Mouse (Mus musculus): ENCODE results near the gene Folr1.

Gene Folr1

DNA sequence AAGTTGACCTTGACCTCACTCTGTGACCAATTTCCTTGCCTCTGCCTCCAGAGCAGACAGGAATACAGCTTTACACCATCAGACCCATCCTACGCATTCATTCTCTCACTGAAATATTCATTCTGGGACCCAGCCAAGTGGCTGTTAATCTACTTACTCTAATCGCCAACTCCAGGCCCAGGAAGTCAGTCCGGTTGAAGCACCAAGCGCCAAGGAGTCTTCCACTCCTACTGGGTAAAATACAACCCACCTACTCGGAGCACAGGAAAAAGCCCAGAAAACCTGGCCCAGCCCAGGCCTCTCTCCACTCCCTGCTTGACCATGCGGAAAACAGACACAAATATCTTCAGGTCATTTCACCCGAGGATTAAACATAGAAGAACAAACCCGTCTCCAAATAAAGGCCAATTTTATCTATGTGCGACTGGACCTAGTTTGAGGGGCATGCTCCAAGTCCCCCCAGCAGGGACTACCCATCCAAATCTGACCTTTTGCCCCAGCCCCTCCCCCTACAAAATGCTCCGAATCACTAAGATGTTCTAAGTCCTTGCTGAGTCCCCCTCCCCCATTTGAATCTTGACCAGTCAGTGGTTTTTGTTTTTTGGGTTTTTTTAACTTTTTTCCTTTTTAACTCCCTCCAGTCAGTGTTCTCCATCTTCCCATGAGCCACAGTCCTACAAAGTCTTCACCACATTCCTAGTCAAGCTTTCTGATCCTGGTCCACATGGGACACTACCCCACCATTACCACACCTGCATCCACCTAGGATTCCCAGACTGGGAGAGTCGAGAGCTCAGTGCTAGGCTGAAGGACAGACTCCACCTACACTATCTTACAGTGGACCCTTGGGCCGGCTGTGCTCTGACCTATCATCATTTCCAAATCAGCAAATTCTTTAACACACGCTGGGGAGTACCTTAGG, 2.1 kb downstream of the Folr1 start:
- DNase-seq (ENCODE audit: low read depth, low spot score): peak; percentile 64

DNA sequence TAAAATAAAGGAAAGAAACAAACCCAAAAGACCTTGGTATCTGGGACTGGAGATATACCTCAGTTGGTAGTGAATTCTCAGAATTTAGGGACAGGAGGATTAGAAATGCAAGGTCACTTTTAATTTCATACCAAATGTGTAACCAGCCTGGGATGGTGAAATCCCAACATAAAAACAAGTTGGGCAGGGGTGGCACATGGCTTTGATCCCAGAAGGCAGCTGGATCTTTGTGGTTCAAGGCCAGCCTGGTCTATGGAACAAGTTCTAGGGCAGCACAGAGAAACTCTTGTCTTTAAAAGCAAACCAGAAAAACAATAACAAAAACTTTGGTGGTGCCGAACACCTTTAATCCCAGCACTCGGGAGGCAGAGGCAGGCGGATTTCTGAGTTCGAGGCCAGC, 3.1 kb downstream of the Folr1 start:
- DNase-seq (ENCODE audit: low read depth, low spot score): no peak

DNA sequence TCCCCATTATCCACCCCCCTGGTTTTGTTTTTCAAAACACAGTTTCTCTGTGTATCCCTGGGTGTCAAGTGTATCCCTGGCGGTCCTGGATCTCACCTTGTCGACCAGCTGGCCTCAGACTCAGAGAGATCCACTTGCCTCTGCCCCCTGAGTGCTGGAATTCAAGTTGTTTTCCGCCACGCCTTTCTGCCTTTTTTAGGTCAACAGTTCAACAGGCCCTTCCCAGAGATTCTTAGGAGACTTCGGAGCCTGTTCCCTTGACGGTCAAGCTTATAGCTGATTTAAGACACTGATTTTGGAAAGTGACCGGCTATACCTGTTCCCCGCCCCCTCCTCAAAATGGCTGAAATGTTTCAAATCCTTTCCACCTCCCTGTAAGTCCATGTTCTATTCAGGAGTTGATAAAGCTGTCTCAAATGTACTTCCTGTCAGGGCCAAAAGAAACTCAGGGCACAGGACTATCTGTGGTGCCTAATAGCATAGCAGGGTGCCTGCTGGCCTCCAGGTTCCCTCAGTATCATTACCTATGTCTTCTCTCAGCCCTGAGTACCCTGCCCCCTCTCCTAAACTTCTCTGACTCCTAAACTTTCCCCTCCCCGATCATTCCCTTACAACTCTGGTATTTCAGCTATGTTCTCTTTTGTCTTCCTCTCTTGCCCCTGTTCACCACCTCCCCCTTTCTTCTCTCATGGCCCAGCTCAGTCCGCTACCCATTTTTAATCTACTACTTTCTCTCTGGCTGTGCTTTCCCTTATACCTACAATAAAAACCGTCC, 3.9 kb downstream of the Folr1 start:
- DNase-seq (ENCODE audit: low read depth, low spot score): peak; percentile 82

DNA sequence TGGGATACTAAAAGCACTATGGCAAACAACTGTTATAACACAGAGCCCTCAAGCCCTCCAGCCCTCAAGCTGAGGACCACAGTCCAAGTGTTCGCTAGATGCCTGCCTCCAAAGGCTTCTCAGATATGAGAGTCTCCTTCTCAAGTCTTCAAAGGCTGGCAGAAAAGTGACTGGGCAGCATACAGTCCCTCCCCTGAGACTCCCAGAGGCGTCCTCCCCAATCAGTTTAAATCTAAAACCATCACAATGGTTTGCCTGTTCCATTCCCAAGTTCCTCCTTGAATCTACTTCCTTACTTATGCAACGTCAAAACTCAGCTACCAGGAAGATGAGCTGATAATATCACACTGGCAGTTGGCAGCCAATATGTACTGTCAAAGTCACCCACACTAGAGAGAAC, 7.2 kb downstream of the Folr1 start, which contains the start of gene Anapc15:
TSS of gene Anapc15 (plus strand) at position 301 of the 400 bp plus-strand sequence.
- DNase-seq (ENCODE audit: low read depth, low spot score): no peak

DNA sequence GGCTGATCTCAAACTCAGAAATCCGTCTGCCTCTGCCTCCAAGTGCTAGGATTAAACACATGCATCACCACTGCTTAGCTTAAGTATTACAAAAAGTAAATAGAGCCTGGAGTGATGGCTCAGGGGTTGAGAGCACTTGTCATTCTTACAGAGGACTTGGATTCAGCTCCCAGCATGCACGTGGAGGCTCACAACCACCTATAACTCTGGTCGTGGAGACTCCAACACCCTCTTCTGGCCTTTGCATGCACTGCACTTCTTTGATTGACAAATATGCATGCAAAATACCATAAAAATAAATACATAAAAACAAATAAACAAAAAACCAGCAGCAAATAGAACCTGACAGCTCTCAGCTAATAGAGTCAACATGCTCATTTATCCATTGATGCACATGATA, 8.3 kb downstream of the Folr1 start:
- peak; percentile 47 for DNase-seq (ENCODE audit: low read depth, low spot score)

DNA sequence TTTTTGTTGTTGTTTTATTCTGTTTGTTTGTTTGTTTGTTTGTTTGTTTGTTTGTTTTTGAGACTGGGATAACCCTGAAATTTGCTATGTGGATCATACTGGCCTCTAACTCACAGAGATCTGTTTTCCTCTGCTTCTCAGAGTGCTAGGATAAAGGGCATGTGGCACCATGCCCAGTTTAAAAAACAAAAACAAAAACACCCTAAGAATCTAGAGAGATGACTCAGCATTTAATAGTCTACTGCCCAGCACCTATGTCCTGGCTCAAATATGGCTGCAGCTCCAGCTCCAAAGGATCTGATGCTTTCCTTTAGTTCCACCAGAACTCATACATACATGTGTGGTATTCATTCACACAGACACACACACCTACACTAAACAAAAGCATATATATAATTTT, 9.6 kb downstream of the Folr1 start:
- DNase-seq (ENCODE audit: low read depth, low spot score): no peak

DNA sequence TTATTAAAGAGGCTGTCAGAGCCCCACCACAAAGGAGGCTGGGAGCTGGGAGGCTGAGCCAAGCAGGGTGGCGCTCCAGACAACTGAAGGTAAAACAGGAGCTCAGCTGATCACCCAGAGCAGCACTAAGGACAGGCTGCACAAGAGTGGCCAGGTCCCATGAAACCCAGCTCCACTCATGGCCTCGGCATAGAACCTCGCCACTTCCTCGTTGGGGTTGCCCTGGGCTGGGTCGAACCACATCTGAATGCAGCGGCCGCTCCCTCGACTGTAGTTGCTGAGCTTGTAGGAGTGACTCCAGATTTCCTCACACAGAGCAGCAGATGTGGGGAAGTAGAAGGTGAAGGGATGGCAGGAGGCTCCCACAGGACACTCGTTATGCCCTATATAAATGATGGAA, 12.2 kb downstream of the Folr1 start:
- no peak for DNase-seq (ENCODE audit: low read depth, low spot score)

DNA sequence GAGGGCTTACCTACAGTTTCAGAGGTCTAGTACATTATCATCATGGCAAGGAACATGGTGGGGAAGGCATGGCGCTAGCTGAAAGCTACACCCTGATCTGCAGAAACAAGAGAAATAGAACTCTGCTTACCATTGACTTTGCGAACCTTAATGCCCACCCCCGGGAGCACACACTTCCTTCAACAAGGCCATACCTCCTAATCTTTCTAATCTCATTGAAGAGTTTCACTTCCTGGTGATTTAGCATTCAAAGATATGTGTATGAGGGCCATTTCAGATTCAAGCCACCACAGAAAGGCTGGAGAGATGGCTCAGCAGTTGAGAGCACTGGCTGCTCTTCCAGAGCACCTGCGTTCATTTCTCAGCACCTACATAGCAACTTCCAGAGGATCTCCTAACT, 13.5 kb downstream of the Folr1 start, which contains the start of gene Folr2:
TSS of gene Folr2 (minus strand) at position 101 of the 400 bp plus-strand sequence.
- DNase-seq (ENCODE audit: low read depth, low spot score): no peak

DNA sequence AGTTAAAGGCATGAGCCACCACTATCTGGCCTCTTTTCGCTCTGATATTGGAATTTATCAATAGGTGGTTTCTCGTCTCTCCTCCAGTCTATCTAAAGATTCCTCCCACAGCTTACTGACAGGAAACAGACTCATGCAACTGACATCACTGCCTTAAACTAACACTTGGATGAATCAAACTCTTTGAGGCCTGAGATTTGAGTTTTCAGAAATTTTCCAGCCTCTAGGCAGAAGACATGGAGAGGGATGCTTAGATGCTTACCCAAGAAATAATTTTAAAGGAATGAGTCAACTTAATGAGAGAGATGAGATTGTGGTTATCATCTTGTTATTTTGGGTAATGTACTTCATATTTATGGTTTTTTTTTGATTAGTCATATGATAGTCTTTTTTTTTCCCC, 16.8 kb downstream of the Folr1 start:
- no peak for DNase-seq (ENCODE audit: low read depth, low spot score)

DNA sequence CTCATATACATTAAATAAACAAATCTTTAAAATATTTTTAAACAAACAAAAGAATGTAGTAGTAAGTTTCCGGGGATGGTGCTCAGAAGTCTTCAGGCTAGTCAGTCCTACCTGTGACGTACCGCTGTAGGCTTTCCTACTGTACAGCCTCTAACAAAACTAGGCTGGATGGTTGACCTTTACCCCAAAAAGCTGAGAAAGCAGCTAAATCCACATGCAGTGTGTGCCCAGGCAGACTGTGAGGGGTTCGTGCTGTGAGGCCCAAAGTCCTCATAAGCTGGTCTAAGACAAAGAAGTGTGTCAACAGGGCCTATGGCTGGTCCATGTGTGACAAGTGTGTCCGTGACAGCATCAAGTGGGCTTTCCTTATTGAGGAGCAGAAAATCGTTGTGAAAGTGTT, 17.7 kb downstream of the Folr1 start:
- DNase-seq (ENCODE audit: low read depth, low spot score): no peak

DNA sequence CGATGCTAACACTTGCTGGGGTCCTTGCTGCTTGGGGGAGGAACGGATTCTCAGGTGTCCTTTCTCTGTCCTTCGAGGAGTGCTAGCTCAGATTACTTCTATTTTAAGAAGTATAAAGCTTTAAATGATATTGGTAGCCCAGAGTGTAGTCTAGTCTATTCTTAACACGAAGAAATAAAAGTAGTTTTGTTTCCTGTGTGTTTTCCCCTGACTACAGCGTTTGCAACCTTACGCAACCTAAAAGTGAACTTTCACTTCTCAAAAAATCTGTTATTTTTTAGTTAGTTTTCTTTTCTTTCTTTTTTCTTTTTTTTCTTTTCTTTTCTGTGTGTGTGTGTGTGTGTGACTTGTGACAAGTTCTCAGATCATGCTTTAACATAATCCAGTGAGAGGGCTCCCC, 18.9 kb downstream of the Folr1 start:
- DNase-seq (ENCODE audit: low read depth, low spot score): no peak

DNA sequence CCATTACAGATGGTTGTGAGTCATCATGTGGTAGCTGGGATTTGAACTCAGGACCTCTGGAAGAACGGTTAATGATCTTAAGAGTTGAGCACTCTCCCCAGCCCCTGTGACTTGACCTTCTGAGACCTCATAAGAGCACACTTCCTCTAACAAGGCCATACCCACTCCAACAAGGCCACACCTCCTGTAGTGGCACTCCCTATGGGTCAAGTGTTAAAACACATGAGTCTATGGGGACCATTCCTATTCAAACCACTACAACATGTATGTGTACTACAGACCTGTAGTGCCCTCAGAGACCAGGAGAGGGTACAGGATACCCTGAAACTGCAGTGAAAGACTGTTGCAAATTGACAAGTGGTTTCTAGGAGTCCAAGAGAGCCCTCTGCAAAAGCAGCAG, 22.7 kb downstream of the Folr1 start:
- peak; percentile 39 for DNase-seq (ENCODE audit: low read depth, low spot score)

DNA sequence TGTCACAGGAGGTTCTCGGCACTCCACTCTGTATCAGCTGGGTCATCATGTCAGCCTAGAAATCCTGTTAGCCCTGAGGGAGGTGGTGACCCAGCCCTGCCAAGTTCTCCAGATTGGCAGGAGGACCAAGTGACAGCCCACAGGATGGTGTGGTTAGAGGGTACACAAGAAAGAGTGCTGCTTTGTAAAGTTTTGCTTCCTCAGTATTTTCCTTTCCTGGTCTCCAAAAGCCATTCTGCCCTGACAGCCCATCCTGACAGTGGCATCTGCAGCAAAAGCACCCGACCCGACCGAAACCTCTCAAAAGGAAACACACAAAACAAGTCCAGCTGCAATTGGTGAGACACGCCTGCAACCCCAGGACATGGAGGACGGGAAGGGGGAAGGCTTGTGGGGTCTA, 26.4 kb downstream of the Folr1 start:
- DNase-seq (ENCODE audit: low read depth, low spot score): no peak

DNA sequence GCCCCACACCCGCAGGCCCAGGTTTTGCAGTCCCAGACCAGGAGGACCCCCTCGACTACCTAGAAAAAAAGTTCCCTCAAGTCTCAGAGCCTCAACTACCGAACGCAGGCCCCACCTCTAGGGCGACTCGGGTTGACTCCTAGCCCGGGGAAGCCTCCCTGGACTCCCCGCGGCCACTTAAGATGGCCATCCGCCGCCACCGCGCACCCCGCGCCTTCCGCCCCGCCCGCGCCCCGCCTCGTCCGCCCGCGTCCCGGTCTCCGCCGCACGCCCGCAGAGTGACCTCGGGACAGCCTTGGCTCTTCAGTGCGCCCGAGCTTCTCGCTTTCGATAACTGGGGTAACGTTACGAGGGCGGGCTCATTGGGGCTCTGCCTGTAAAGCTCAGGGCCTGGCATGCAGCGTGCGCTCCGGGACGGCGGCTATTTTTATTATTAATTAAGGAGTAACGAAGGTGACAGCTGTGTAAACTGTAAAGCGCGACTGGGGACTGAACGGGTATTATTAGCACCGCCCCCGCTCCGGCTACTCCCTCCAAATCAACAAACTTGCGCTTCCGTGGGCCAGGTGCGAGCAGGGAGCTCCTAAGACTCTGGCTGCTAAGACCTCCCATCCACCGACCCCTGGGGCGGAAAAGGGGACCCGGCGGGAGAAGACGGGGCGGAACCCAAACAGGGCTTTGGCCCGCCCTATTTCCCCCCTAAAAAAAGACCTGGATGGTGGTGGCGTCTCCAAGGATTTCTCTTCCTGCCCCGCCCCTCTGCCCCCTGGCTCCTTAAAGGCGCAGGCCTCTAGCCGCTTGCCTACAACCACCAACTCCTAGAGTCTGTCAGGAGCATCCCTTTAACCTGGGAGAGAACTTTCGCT, 32.7 kb downstream of the Folr1 start, which contains the start of gene Inppl1:
TSS of gene Inppl1 (minus strand) at position 624 of the 866 bp plus-strand sequence.
- peak; percentile 97 for DNase-seq (ENCODE audit: low read depth, low spot score)

DNA sequence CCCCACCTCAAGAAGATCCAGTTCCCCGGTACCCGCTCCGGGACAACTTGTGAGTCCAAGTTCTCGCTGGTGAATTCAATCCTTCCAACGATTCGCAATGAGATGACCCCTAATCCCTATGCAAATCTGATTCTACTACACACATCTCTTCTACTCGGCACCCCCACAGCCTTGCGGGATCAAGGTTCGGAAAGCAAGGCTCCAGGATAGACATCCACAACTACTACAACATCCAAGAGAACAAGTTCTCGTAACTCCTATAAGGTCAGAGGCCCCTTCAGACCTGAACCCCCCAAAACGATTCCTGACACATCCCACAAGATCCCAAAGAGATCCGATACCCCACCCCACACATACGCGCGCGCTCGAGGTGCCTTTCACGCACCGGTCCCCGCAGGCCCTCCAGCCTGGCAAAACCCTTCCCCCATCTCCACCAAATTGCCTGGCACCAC, 33.4 kb downstream of the Folr1 start:
- peak; percentile 27 for DNase-seq (ENCODE audit: low read depth, low spot score)

DNA sequence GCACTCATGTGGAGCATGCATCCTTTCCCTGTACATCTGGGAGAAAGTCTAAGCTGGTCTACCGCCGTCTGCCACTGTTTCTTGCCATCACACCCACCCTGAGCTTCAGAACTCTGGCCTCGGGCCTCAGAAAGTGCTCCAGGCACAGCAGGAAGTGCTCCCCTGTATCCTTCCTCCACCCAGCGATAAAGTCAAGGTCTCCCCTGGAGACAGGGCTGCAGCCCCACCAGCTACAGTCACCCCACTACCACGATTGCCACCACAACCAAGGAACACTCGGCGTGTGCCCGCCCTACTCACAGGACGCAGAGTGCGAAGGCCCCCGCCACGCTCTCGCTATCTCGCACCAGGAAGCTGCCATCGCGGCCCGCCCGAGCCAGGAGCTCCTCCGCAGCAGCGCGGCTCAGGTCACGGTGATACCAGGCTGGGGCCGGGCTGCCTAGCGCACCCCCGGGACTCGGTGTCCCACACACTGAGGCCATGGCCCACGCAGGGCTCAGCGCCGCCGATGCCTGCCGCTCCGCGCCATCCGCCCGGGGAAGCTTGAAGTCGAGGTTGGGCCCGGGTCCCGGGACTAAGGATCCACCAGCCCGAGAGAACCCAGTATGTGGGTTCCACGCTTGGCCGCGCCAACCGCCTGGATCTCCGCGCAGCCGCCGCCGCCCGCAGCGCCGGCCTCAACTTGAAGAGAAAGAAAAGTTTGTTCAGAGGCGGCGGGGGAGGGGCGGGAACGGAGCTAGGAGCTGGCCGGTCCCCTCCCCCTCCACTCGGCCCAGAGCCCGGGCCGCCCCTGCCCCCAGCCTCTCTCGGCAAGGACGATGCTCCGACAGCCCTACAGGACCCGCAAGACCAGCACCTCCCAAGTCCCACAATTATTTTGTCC, 34.1 kb downstream of the Folr1 start:
- peak; percentile 51 for DNase-seq (ENCODE audit: low read depth, low spot score)

DNA sequence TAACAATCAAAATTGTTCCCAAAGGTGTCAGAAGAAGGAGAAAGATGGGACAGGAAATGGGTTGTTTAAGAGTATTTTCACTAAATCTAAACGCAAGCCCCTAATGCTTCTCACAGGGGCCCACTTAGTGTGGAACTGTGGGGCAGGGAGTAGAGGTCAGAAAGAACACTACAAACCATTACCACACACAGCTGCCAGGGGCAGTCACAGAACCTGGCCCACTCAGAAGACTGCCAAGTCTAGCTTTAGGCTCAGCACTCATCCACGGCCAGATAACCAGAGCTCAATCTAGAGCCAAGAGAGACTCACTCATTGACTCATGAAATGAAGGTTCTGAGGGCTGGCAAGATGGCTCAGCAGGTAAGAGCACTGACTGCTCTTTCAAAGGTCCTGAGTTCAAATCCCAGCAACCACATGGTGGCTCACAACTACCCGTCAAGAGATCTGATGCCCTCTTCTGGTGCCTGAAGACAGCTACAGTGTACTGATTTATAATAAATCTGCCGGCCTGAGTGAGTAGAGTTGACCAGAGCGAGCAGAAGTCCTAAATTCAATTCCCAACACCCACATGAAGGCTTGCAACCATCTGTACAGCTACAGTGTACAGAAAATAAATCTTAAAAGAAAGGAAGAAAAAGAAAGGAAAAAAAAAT, 35.0 kb downstream of the Folr1 start:
- no peak for DNase-seq (ENCODE audit: low read depth, low spot score)

DNA sequence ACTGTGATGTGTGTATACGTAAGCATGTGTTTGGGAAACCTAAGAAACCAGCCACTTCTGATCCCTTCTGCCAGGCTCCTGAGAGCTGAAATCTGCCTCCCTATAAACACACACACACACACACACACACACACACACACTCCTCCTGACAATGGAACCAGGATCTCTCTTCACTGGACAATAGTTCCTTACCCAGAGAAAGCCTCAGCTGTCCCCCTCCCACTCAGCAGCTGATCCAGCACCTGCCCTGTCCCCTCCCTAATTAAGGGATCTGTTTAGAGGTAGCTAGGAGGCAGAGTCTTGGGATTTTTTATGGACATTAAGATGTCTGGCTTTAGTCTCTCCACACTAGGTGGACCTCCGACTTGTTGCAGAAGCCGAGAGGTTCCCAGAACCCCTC, 35.7 kb downstream of the Folr1 start:
- DNase-seq (ENCODE audit: low read depth, low spot score): no peak

DNA sequence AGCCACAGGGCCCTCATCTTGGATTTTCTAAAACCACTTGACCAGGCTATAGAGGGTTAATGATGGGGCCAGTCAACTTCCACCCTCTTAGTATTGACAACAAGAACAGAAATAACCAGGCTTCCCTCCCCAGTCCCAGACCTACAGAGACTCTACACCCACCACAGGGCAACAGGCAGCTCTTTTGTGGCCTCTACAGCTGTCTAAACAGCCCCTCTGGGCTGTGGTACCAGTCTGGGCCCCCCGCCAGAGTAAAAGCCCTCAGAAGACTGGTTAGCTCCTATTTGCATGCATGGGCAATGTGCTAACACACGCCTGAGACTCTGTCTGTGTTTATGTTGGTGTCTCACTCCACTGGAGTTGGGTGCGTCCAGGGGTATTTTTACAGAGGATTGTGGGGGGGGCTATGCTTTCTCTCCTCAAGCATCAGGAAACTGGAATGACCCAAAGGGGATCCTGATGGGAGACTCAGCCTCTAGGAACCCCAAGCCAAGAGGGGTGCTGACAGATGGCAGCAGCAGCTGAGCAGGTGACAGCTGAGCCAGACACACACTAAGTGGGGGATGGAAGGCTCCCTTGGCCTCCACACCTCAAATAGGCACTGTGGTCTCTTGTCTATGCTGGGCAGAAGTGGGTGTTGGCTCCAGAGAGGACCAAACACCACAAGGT, 36.5 kb downstream of the Folr1 start:
- DNase-seq (ENCODE audit: low read depth, low spot score): no peak

Measured in ES-CJ7 (cell line).